Mouse (Mus musculus) bone marrow macrophage, adult 2 months (primary cell): ENCODE measurements around the gene Lipa.

Source experiments
- CTCF ChIP-seq: IDR thresholded peaks from 2 replicates; pipeline ENCODE4 v1.5.1; 2012; ENCODE audit warnings: low read depth, mild to moderate bottlenecking, low read length, moderate library complexity
- POLR2A ChIP-seq: IDR thresholded peaks from 2 replicates; pipeline ENCODE4 v1.6.1; 2012; ENCODE audit warnings: mild to moderate bottlenecking, low read depth, low read length, borderline replicate concordance

GRCm38 (mm10) chr19:34551981-34552380 is 24.7 kb upstream of the Lipa start:
- no peak for TF ChIP-seq CTCF
- TF ChIP-seq POLR2A, result no peak
